Mouse (Mus musculus) liver, postnatal 0 days (tissue): ENCODE results near the gene Rtf2.

ENCODE experiments used
- CTCF ChIP-seq: sonication (generic); IDR thresholded peaks from 2 replicates; pipeline ENCODE4 v1.5.1; 2016; ENCODE audit warnings: antibody characterized with exemption, low read depth
- EP300 ChIP-seq: IDR thresholded peaks from 2 replicates; pipeline ENCODE4 v1.6.1; 2016; ENCODE audit warnings: antibody characterized with exemption, low read depth, mild to moderate bottlenecking

GRCm38 (mm10) chr2:172406173-172406572 lies 34.2 kb upstream of the Rtf2 start:
- TF ChIP-seq CTCF: no peak
- TF ChIP-seq EP300: no peak
